Mouse (Mus musculus): ENCODE data around the gene Slc7a1.

Gene Slc7a1

GRCm38 (mm10) chr5:148383841-148384500, 15.7 kb downstream of the Slc7a1 start:
- H3K27me3 ChIP-seq (ENCODE audit: control insufficient read depth, insufficient read depth, low read length, poor library complexity, severe bottlenecking): no peaks in the 10 kb centered on the region
- H3K36me3 ChIP-seq (ENCODE audit: control insufficient read depth, insufficient read depth, low read length, poor library complexity, severe bottlenecking): no peaks in the 10 kb centered on the region
- no peak for DNase-seq (ENCODE audit: low read depth, low spot score)

GRCm38 (mm10) chr5:148381083-148381482, 18.6 kb downstream of the Slc7a1 start:
- no peak for DNase-seq (ENCODE audit: low read depth, low spot score)
- no peaks in the 10 kb centered on the region for H3K36me3 ChIP-seq (ENCODE audit: control insufficient read depth, insufficient read depth, low read length, poor library complexity, severe bottlenecking)
- no peaks in the 10 kb centered on the region for H3K27me3 ChIP-seq (ENCODE audit: control insufficient read depth, insufficient read depth, low read length, poor library complexity, severe bottlenecking)

GRCm38 (mm10) chr5:148380246-148380504, 19.5 kb downstream of the Slc7a1 start:
- Histone ChIP-seq H3K36me3 (ENCODE audit: control insufficient read depth, insufficient read depth, low read length, poor library complexity, severe bottlenecking) (no peaks in the 10 kb centered on the region), H3K27me3 (ENCODE audit: control insufficient read depth, insufficient read depth, low read length, poor library complexity, severe bottlenecking) (no peaks in the 10 kb centered on the region)
- no peak for DNase-seq (ENCODE audit: low read depth, low spot score)

GRCm38 (mm10) chr5:148379455-148380245, 20.1 kb downstream of the Slc7a1 start:
- peak; percentile 93 for DNase-seq (ENCODE audit: low read depth, low spot score)
- Histone ChIP-seq H3K36me3 (ENCODE audit: control insufficient read depth, insufficient read depth, low read length, poor library complexity, severe bottlenecking) (no peaks in the 10 kb centered on the region), H3K27me3 (ENCODE audit: control insufficient read depth, insufficient read depth, low read length, poor library complexity, severe bottlenecking) (no peaks in the 10 kb centered on the region)

GRCm38 (mm10) chr5:148378707-148379106, 21.0 kb downstream of the Slc7a1 start:
- Histone ChIP-seq H3K36me3 (ENCODE audit: control insufficient read depth, insufficient read depth, low read length, poor library complexity, severe bottlenecking) (no peaks in the 10 kb centered on the region), H3K27me3 (ENCODE audit: control insufficient read depth, insufficient read depth, low read length, poor library complexity, severe bottlenecking) (no peaks in the 10 kb centered on the region)
- DNase-seq (ENCODE audit: low read depth, low spot score): no peak

GRCm38 (mm10) chr5:148378232-148378508, 21.5 kb downstream of the Slc7a1 start:
- no peaks in the 10 kb centered on the region for H3K36me3 ChIP-seq (ENCODE audit: control insufficient read depth, insufficient read depth, low read length, poor library complexity, severe bottlenecking)
- H3K27me3 ChIP-seq (ENCODE audit: control insufficient read depth, insufficient read depth, low read length, poor library complexity, severe bottlenecking): no peaks in the 10 kb centered on the region
- no peak for DNase-seq (ENCODE audit: low read depth, low spot score)

GRCm38 (mm10) chr5:148377439-148378231, 22.1 kb downstream of the Slc7a1 start:
- Histone ChIP-seq H3K36me3 (ENCODE audit: control insufficient read depth, insufficient read depth, low read length, poor library complexity, severe bottlenecking) (no peaks in the 10 kb centered on the region), H3K27me3 (ENCODE audit: control insufficient read depth, insufficient read depth, low read length, poor library complexity, severe bottlenecking) (no peaks in the 10 kb centered on the region)
- DNase-seq (ENCODE audit: low read depth, low spot score): no peak

- DNase-seq (ENCODE audit: low read depth, low spot score): no peak
- Histone ChIP-seq H3K36me3 (ENCODE audit: control insufficient read depth, insufficient read depth, low read length, poor library complexity, severe bottlenecking) (no peaks in the 10 kb centered on the region), H3K27me3 (ENCODE audit: control insufficient read depth, insufficient read depth, low read length, poor library complexity, severe bottlenecking) (no peaks in the 10 kb centered on the region)
These were observed 23.3 kb downstream of the Slc7a1 start for GRCm38 (mm10) chr5:148376358-148376757.

- Histone ChIP-seq H3K36me3 (ENCODE audit: control insufficient read depth, insufficient read depth, low read length, poor library complexity, severe bottlenecking) (no peaks in the 10 kb centered on the region), H3K27me3 (ENCODE audit: control insufficient read depth, insufficient read depth, low read length, poor library complexity, severe bottlenecking) (no peaks in the 10 kb centered on the region)
- no peak for DNase-seq (ENCODE audit: low read depth, low spot score)
These were observed 24.2 kb downstream of the Slc7a1 start for GRCm38 (mm10) chr5:148375480-148375879.

- Histone ChIP-seq H3K27me3 (ENCODE audit: control insufficient read depth, insufficient read depth, low read length, poor library complexity, severe bottlenecking) (no peaks in the 10 kb centered on the region), H3K36me3 (ENCODE audit: control insufficient read depth, insufficient read depth, low read length, poor library complexity, severe bottlenecking) (peaks cover 2% of the 10 kb centered on the region; the same call in 1 of the 2 replicates)
- no peak for DNase-seq (ENCODE audit: low read depth, low spot score)
These were observed 26.5 kb downstream of the Slc7a1 start for GRCm38 (mm10) chr5:148373092-148373685.

- DNase-seq (ENCODE audit: low read depth, low spot score): no peak
- Histone ChIP-seq H3K27me3 (ENCODE audit: control insufficient read depth, insufficient read depth, low read length, poor library complexity, severe bottlenecking) (no peaks in the 10 kb centered on the region), H3K36me3 (ENCODE audit: control insufficient read depth, insufficient read depth, low read length, poor library complexity, severe bottlenecking) (peaks cover 2% of the 10 kb centered on the region; the same call in 1 of the 2 replicates)
These were observed 27.4 kb downstream of the Slc7a1 start for GRCm38 (mm10) chr5:148372005-148372917.

- Histone ChIP-seq H3K27me3 (ENCODE audit: control insufficient read depth, insufficient read depth, low read length, poor library complexity, severe bottlenecking) (no peaks in the 10 kb centered on the region), H3K36me3 (ENCODE audit: control insufficient read depth, insufficient read depth, low read length, poor library complexity, severe bottlenecking) (peaks cover 2% of the 10 kb centered on the region; the same call in 1 of the 2 replicates)
- no peak for DNase-seq (ENCODE audit: low read depth, low spot score)
These were observed 28.3 kb downstream of the Slc7a1 start for GRCm38 (mm10) chr5:148371375-148371774.

- DNase-seq (ENCODE audit: low read depth, low spot score): peak; percentile 68
- peaks cover 2% of the 10 kb centered on the region; the same call in 1 of the 2 replicates for H3K36me3 ChIP-seq (ENCODE audit: control insufficient read depth, insufficient read depth, low read length, poor library complexity, severe bottlenecking)
- H3K27me3 ChIP-seq (ENCODE audit: control insufficient read depth, insufficient read depth, low read length, poor library complexity, severe bottlenecking): no peaks in the 10 kb centered on the region
These were observed 29.1 kb downstream of the Slc7a1 start for GRCm38 (mm10) chr5:148370624-148371023.

- DNase-seq (ENCODE audit: low read depth, low spot score): peak; percentile 36
- peaks cover 2% of the 10 kb centered on the region; the same call in 1 of the 2 replicates for H3K36me3 ChIP-seq (ENCODE audit: control insufficient read depth, insufficient read depth, low read length, poor library complexity, severe bottlenecking)
- H3K27me3 ChIP-seq (ENCODE audit: control insufficient read depth, insufficient read depth, low read length, poor library complexity, severe bottlenecking): no peaks in the 10 kb centered on the region
These were observed 30.5 kb downstream of the Slc7a1 start for GRCm38 (mm10) chr5:148369178-148369577.
